Mouse (Mus musculus): Measurements from ENCODE around the gene Hltf. TPM values are rescaled to one million over a fixed set of nuclear protein-coding genes. Genes with fewer than 3 reads are reported as not detected.

Hltf gene
- polyA plus RNA-seq, 1 experiment from 2014 or later = 23.2 TPM

DNA sequence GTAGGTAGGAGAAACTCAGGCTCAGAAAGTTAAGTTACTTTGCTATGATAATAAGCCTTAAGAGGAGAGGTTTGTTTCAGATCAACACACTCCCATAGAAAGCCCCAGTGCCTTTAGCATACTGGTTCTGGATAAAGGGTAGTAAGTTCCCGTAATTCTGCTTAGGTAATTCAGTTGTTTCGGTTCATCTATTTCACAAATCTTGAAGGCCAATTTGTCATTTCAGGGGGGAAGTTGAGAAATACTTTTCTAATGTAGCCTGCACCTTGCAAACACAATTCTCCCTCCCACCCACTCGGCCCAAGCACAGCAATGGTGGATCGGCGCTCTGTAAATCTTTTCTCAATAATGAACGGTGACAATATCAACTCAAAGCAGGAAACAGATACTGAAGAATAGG lies 97.9 kb downstream of the Hltf start:
- 83% methylated on average over 6 of the region's 6 CpGs for WGBS
- no peak overlapping the region for H3K4me3 ChIP-seq (ENCODE audit: low read depth, low read length)

GRCm38 (mm10) chr3:20167487-20167886 lies 109.9 kb downstream of the Hltf start:
- no peak for DNase-seq (ENCODE audit: low spot score)
- H3K27ac ChIP-seq (replicated peaks; ENCODE audit: low read depth, low read length) = no peak overlapping the region
- H3K4me2 ChIP-seq (ENCODE audit: low read depth, low read length) = no peak overlapping the region
- 82% methylated on average over 1 of the region's 1 CpGs for WGBS
- no peak overlapping the region for H3K9ac ChIP-seq (replicated peaks; ENCODE audit: low read length)
- no peak for ATAC-seq (replicated peaks; ENCODE audit: insufficient number of reproducible peaks, low FRiP score, low TSS enrichment, low read depth)
- no peaks in the 10 kb centered on the region for H3K27me3 ChIP-seq (ENCODE audit: control insufficient read depth, insufficient read depth, low read length)
- H3K4me1 ChIP-seq (ENCODE audit: control insufficient read depth, insufficient read depth, low read length) = no peaks in the 10 kb centered on the region
- H3K4me3 ChIP-seq (ENCODE audit: low read depth, low read length) = no peak overlapping the region
- no peaks in the 10 kb centered on the region for H3K9me3 ChIP-seq (replicated peaks; ENCODE audit: control insufficient read depth, low read length)
- no peaks in the 10 kb centered on the region for H3K36me3 ChIP-seq (replicated peaks; ENCODE audit: control insufficient read depth, insufficient read depth, low read depth, low read length)

More for the DNA sequence above, 97.9 kb downstream of the Hltf start:
- DNase-seq (ENCODE audit: low spot score) (no peak), ATAC-seq (replicated peaks; ENCODE audit: insufficient number of reproducible peaks, low FRiP score, low TSS enrichment, low read depth) (no peak)
- Histone ChIP-seq H3K27me3 (ENCODE audit: control insufficient read depth, insufficient read depth, low read length) (no peaks in the 10 kb centered on the region), H3K9ac (replicated peaks; ENCODE audit: low read length) (no peak overlapping the region), H3K36me3 (replicated peaks; ENCODE audit: control insufficient read depth, insufficient read depth, low read depth, low read length) (no peaks in the 10 kb centered on the region), H3K4me1 (ENCODE audit: control insufficient read depth, insufficient read depth, low read length) (no peaks in the 10 kb centered on the region; the same call in 1 of the 2 replicates), H3K4me2 (ENCODE audit: low read depth, low read length) (no peak overlapping the region), H3K9me3 (replicated peaks; ENCODE audit: control insufficient read depth, low read length) (no peaks in the 10 kb centered on the region; the same call in 1 of the 2 replicates), H3K27ac (replicated peaks; ENCODE audit: low read depth, low read length) (no peak overlapping the region)

Other genes starting within 250 kb of the Hltf start
- gene Cp, start 100.8 kb upstream of the Hltf start, polyA plus RNA-seq (2014; fragmentation: Nextera tagmentation; extraction: Ambion mirVana) = 5.1 and 7.4 TPM in 2 replicates
- 11.3 and 12.1 TPM in 2 replicates for gene Hps3, start 22.5 kb upstream of the Hltf start, polyA plus RNA-seq (2014; fragmentation: Nextera tagmentation; extraction: Ambion mirVana)
- gene Gyg, start 97.5 kb downstream of the Hltf start, polyA plus RNA-seq (2014; fragmentation: Nextera tagmentation; extraction: Ambion mirVana) = 57.5 and 60.0 TPM in 2 replicates
- gene Cpa3, start 184.4 kb downstream of the Hltf start, polyA plus RNA-seq (2014; fragmentation: Nextera tagmentation; extraction: Ambion mirVana) = 0.96 and 1.1 TPM in 2 replicates
- gene Cpb1, start 217.9 kb downstream of the Hltf start, polyA plus RNA-seq (2014; fragmentation: Nextera tagmentation; extraction: Ambion mirVana) = not detected in 2 replicates